ENCODE assay signal across 24 mouse cellular contexts in the genomic region with DNA sequence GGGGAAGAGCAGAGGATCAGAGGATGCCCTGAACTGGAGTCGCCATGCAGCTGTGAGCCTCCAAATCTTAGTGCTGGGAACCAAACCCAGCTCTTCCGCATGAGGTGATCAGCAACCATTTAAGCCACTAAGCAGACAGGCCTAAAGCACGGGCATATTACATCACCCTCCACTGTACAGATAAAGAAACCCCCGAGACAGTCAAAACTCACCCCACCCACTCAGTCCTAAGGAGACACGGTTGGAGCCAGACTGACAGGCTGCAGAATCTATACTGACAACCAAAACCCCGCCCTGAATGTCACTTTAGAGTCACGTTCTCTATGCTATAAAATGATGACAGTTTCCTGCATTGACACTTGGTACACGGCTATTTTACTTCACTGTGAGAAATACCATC. TPM values are rescaled to one million over a fixed set of nuclear protein-coding genes. Genes with fewer than 3 reads are reported as not detected.
A peak's percentile ranks its signal among the peaks of the same experiment; 100 is the strongest.
DNase-seq lines count a peak whose midpoint lies in the region; ATAC-seq and TF ChIP-seq lines count a peak whose summit lies in the region.
"Had no signal": no experiment of that assay in that cellular context is flagged by ENCODE, and none has a peak within 500 bp of the region (broad histone marks: within the 10 kb centered on the region; RNA-seq: fewer than 3 reads in every experiment).

No protein-coding gene starts in this region.

- H3K4me3 ChIP-seq in intestine, postnatal 0 days (ENCODE audit: low read depth, low read length) = no peak overlapping the region
- H3K4me3 ChIP-seq in intestine, embryonic 16.5 days (ENCODE audit: low read length) = no peak overlapping the region
- no peak overlapping the region for H3K4me3 ChIP-seq in liver, embryonic 11.5 days (ENCODE audit: low read depth, low read length)
- no peak overlapping the region for H3K4me3 ChIP-seq in liver, embryonic 12.5 days
- no peak overlapping the region for H3K4me3 ChIP-seq in midbrain, embryonic 11.5 days (ENCODE audit: low read depth, low read length)
- no peak overlapping the region for H3K4me3 ChIP-seq in midbrain, embryonic 16.5 days (ENCODE audit: low read depth, low read length)
- H3K4me3 ChIP-seq: embryonic facial prominence, embryonic 13.5 days; embryonic facial prominence, embryonic 15.5 days; erythroblast, embryonic 14.5 days; forebrain, embryonic 10.5 days; forebrain, embryonic 12.5 days had no signal

- 61% methylated on average over 8 of the region's 8 CpGs for WGBS in intestine, postnatal 0 days
- 80% methylated on average over 8 of the region's 8 CpGs for WGBS in intestine, embryonic 16.5 days
- WGBS in liver, embryonic 11.5 days = 60% methylated on average over 8 of the region's 8 CpGs
- 45% methylated on average over 8 of the region's 8 CpGs for WGBS in liver, embryonic 12.5 days (ENCODE audit: insufficient replicate concordance)
- WGBS in midbrain, embryonic 11.5 days = 82% methylated on average over 8 of the region's 8 CpGs
- 81% methylated on average over 8 of the region's 8 CpGs for WGBS in midbrain, embryonic 16.5 days

- no peak for TF ChIP-seq CTCF in intestine, postnatal 0 days (IDR thresholded peaks at IDR 0.05; ENCODE audit: low read depth)

- no peak overlapping the region for H3K9ac ChIP-seq in intestine, postnatal 0 days (ENCODE audit: low read depth, low read length)
- H3K9ac ChIP-seq in intestine, embryonic 16.5 days (ENCODE audit: low read depth, low read length) = no peak overlapping the region
- no peak overlapping the region for H3K9ac ChIP-seq in liver, embryonic 11.5 days (ENCODE audit: low read depth, low read length)
- H3K9ac ChIP-seq in liver, embryonic 12.5 days = no peak overlapping the region
- no peak overlapping the region for H3K9ac ChIP-seq in midbrain, embryonic 11.5 days (ENCODE audit: low read length)
- H3K9ac ChIP-seq in midbrain, embryonic 16.5 days (ENCODE audit: low read depth, low read length) = no peak overlapping the region
- H3K9ac ChIP-seq: embryonic facial prominence, embryonic 13.5 days; embryonic facial prominence, embryonic 15.5 days; forebrain, embryonic 12.5 days had no signal

- ATAC-seq in intestine, postnatal 0 days = 0 out of 2 replicates have a peak, but pooled peaks have one; percentile 13
- no peak for ATAC-seq in intestine, embryonic 16.5 days
- peak; percentile 52 for ATAC-seq in liver, embryonic 11.5 days (replicated peaks; ENCODE audit: low FRiP score)
- no peak for ATAC-seq in liver, embryonic 12.5 days
- ATAC-seq in midbrain, embryonic 11.5 days (ENCODE audit: low FRiP score) = no peak
- ATAC-seq in midbrain, embryonic 16.5 days = no peak
- ATAC-seq: forebrain, embryonic 14.5 days; forebrain, embryonic 16.5 days had no signal

- H3K4me2 ChIP-seq in intestine, postnatal 0 days (replicated peaks; ENCODE audit: low read depth) = no peak overlapping the region
- H3K4me2 ChIP-seq in intestine, embryonic 16.5 days (ENCODE audit: low read depth, low read length) = no peak overlapping the region
- H3K4me2 ChIP-seq in liver, embryonic 11.5 days = no peak overlapping the region
- H3K4me2 ChIP-seq in liver, embryonic 12.5 days = no peak overlapping the region
- no peak overlapping the region for H3K4me2 ChIP-seq in midbrain, embryonic 11.5 days
- H3K4me2 ChIP-seq in midbrain, embryonic 16.5 days (ENCODE audit: low read length) = no peak overlapping the region
- H3K4me2 ChIP-seq: embryonic facial prominence, embryonic 13.5 days; embryonic facial prominence, embryonic 15.5 days; forebrain, embryonic 12.5 days had no signal

- no peak for DNase-seq in liver, embryonic 11.5 days (ENCODE audit: low spot score)
- peak; percentile 68 for DNase-seq in midbrain, embryonic 11.5 days (ENCODE audit: low spot score, missing footprints)
- DNase-seq in spleen, adult 18-20 months = no peak
- DNase-seq: adrenal gland, adult 2 months; adrenal gland, postnatal 10 days; adrenal gland, postnatal 25 days; cerebellum, adult 11 months; cerebellum, adult 18-20 months; cerebellum, adult 8-10 months; cerebellum, adult 9-11 months; cerebellum, postnatal 14 days; cerebellum, postnatal 36 days; embryo, embryonic 11 days had no signal

- no peaks in the 10 kb centered on the region for H3K4me1 ChIP-seq in intestine, postnatal 0 days (replicated peaks; ENCODE audit: control insufficient read depth, insufficient read depth, low read length)
- no peaks in the 10 kb centered on the region for H3K4me1 ChIP-seq in intestine, embryonic 16.5 days (ENCODE audit: control insufficient read depth, insufficient read depth, low read length)
- H3K4me1 ChIP-seq in liver, embryonic 11.5 days (replicated peaks; ENCODE audit: control insufficient read depth, insufficient read depth, low read length) = no peaks in the 10 kb centered on the region
- peaks cover 4% of the 10 kb centered on the region; the same call in 1 of the 2 replicates for H3K4me1 ChIP-seq in liver, embryonic 12.5 days
- no peaks in the 10 kb centered on the region for H3K4me1 ChIP-seq in midbrain, embryonic 11.5 days (ENCODE audit: control insufficient read depth, insufficient read depth, low read length)
- no peaks in the 10 kb centered on the region for H3K4me1 ChIP-seq in midbrain, embryonic 16.5 days (ENCODE audit: control insufficient read depth, insufficient read depth, low read length)
- H3K4me1 ChIP-seq: embryonic facial prominence, embryonic 15.5 days; forebrain, embryonic 12.5 days had no signal

- H3K27me3 ChIP-seq in intestine, postnatal 0 days (replicated peaks; ENCODE audit: control insufficient read depth, insufficient read depth, low read length) = no peaks in the 10 kb centered on the region
- no peaks in the 10 kb centered on the region for H3K27me3 ChIP-seq in intestine, embryonic 16.5 days (replicated peaks; ENCODE audit: control insufficient read depth, insufficient read depth, low read length)
- H3K27me3 ChIP-seq in liver, embryonic 11.5 days (replicated peaks; ENCODE audit: control insufficient read depth, insufficient read depth, low read length) = no peaks in the 10 kb centered on the region
- no peaks in the 10 kb centered on the region for H3K27me3 ChIP-seq in liver, embryonic 12.5 days (replicated peaks)
- H3K27me3 ChIP-seq in midbrain, embryonic 11.5 days (ENCODE audit: control insufficient read depth, insufficient read depth, low read length) = no peaks in the 10 kb centered on the region
- no peaks in the 10 kb centered on the region for H3K27me3 ChIP-seq in midbrain, embryonic 16.5 days (ENCODE audit: control insufficient read depth, insufficient read depth, low read depth, low read length)
- H3K27me3 ChIP-seq: embryonic facial prominence, embryonic 13.5 days; embryonic facial prominence, embryonic 15.5 days; forebrain, embryonic 12.5 days had no signal

- H3K36me3 ChIP-seq in intestine, postnatal 0 days (ENCODE audit: control insufficient read depth, insufficient read depth) = peaks cover 53% of the 10 kb centered on the region
- H3K36me3 ChIP-seq in intestine, embryonic 16.5 days (ENCODE audit: control insufficient read depth, insufficient read depth, low read length) = 0 out of 2 replicates have a peak, but pooled peaks cover 10% of the 10 kb centered on the region
- peaks cover 8% of the 10 kb centered on the region for H3K36me3 ChIP-seq in liver, embryonic 11.5 days (ENCODE audit: control insufficient read depth, insufficient read depth, low read length)
- H3K36me3 ChIP-seq in liver, embryonic 12.5 days = peaks cover 77% of the 10 kb centered on the region
- peaks cover 4% of the 10 kb centered on the region; the same call in 1 of the 2 replicates for H3K36me3 ChIP-seq in midbrain, embryonic 11.5 days (ENCODE audit: control insufficient read depth, insufficient read depth, low read length)
- H3K36me3 ChIP-seq in midbrain, embryonic 16.5 days (ENCODE audit: control insufficient read depth, insufficient read depth, low read length) = peaks cover 5% of the 10 kb centered on the region

- H3K9me3 ChIP-seq in intestine, postnatal 0 days (ENCODE audit: control insufficient read depth) = no peaks in the 10 kb centered on the region
- no peaks in the 10 kb centered on the region for H3K9me3 ChIP-seq in intestine, embryonic 16.5 days (ENCODE audit: control insufficient read depth, low read length)
- H3K9me3 ChIP-seq in liver, embryonic 11.5 days (ENCODE audit: control insufficient read depth, low read length) = no peaks in the 10 kb centered on the region
- no peaks in the 10 kb centered on the region for H3K9me3 ChIP-seq in liver, embryonic 12.5 days (replicated peaks)
- H3K9me3 ChIP-seq in midbrain, embryonic 11.5 days (ENCODE audit: control insufficient read depth, low read length) = no peaks in the 10 kb centered on the region
- no peaks in the 10 kb centered on the region for H3K9me3 ChIP-seq in midbrain, embryonic 16.5 days (replicated peaks; ENCODE audit: control insufficient read depth, low read length, poor library complexity, severe bottlenecking)
- H3K9me3 ChIP-seq: embryonic facial prominence, embryonic 13.5 days; embryonic facial prominence, embryonic 15.5 days; forebrain, embryonic 10.5 days; forebrain, embryonic 12.5 days had no signal

- H3K27ac ChIP-seq in intestine, postnatal 0 days (ENCODE audit: low read depth, low read length) = no peak overlapping the region
- H3K27ac ChIP-seq in intestine, embryonic 16.5 days (ENCODE audit: low read length) = no peak overlapping the region
- no peak overlapping the region for H3K27ac ChIP-seq in liver, embryonic 11.5 days (ENCODE audit: low read depth, low read length)
- H3K27ac ChIP-seq in liver, embryonic 12.5 days = no peak overlapping the region
- H3K27ac ChIP-seq in midbrain, embryonic 11.5 days (ENCODE audit: low read depth, low read length) = no peak overlapping the region
- H3K27ac ChIP-seq in midbrain, embryonic 16.5 days (ENCODE audit: low read length) = no peak overlapping the region
- H3K27ac ChIP-seq: embryonic facial prominence, embryonic 13.5 days; embryonic facial prominence, embryonic 15.5 days; forebrain, embryonic 10.5 days; forebrain, embryonic 12.5 days had no signal

RNA-seq across cellular contexts. Expression of a gene that starts 21.8 kb away (rescaled TPM):
- polyA plus RNA-seq in intestine, postnatal 0 days (2015; fragmentation: Nextera tagmentation; extraction: Ambion mirVana) = 4.9 and 5.5 TPM in 2 replicates
- polyA plus RNA-seq in intestine, embryonic 16.5 days (2015; fragmentation: Nextera tagmentation; extraction: Ambion mirVana) = 7.0 and 7.3 TPM in 2 replicates
- polyA plus RNA-seq in liver, embryonic 11.5 days (2014; fragmentation: Nextera tagmentation; extraction: Ambion mirVana) = 10.4 and 10.7 TPM in 2 replicates
- 7.6 and 7.7 TPM in 2 replicates for polyA plus RNA-seq in liver, embryonic 12.5 days (2016; fragmentation: Nextera tagmentation; extraction: Ambion mirVana)
- polyA plus RNA-seq in midbrain, embryonic 11.5 days (2014; fragmentation: Nextera tagmentation; extraction: Ambion mirVana) = 11.4 and 14.1 TPM in 2 replicates
- polyA plus RNA-seq in midbrain, embryonic 16.5 days (2015; fragmentation: Nextera tagmentation; extraction: Ambion mirVana) = 5.2 and 6.0 TPM in 2 replicates

Comparison
In these comparisons a context has a peak if more than half of its experiments do, and no peak if none do; other contexts are left out.
1. ATAC-seq: peak in intestine, postnatal 0 days (single experiment) and liver, embryonic 11.5 days (single experiment); none in intestine, embryonic 16.5 days (single experiment), liver, embryonic 12.5 days (single experiment), midbrain, embryonic 11.5 days (single experiment) and midbrain, embryonic 16.5 days (single experiment).